Mouse (Mus musculus): ENCODE measurements around the gene Adcy4. TPM values are rescaled to one million over a fixed set of nuclear protein-coding genes. Genes with fewer than 3 reads are reported as not detected.

Gene Adcy4
- total RNA-seq, 2 experiments from 2014 or later = 6.7 to 9.0 TPM

DNA sequence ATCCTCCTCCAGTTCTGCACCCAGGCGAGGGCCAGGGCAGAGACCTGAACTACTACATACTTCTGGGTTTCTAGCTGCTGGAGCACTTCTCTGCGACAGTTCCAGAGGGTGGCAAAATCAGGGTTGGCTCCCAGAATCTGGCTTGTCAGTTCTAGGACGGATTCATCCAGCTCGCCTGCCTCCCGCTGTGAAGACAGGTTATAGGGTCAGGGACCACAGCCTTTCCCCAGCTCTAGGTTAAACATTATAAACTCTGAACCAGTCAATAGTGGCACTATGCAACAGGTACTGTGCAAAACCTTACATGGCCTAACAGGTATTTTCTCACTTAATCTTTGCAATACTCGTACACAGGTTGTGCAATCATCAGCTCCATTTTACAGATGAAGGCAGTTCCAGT is 62.8 kb downstream of the Adcy4 start:
- DNase-seq (ENCODE audit: low spot score in 2 of 2) = peak in 1 of 2 experiments; percentile 16

DNA sequence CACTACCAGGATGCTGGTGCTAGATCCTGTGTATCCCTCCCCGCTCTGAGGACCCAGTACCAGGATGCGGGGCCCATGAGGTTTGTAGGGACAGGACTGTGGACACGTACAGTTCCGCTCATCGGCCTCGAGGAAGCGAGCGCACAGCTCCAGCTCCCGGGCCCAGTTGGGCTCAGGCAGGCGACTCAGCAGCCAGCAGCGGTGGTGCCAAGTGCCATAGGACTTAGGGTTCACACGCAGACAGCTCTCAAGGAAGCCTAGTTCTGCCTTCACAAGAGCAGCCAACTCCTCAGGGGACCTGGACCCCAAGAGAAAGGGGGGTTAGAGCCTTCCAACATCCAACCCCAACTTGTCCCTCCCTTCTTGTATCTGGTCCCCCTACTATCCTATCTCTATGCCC is 63.2 kb downstream of the Adcy4 start:
- DNase-seq (ENCODE audit: low spot score in 2 of 2) = no peak

DNA sequence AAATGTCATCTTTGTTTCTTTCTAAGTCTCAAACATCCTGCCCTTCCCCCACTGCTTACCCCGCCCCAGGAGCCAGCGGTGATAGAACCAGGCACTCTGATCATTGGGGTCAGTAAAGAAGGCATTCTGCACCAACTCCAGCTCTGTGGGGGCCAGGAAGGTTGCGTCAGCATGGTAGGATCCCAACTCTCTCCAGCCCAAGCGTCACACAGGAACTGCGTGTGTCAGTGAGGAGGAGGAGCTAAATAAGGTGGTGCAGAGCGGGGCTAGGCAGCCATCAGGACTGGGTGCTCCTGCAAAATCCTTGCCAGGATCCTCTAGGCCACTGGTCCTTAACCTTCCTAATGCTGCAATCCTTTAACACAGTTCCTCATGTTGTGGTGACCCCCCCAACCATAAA is 64.2 kb downstream of the Adcy4 start:
- DNase-seq (ENCODE audit: low spot score in 2 of 2) = no peak

Other genes with a start within 250 kb of the Adcy4 start
- 10 to 100 TPM; 20.4 to 21.4 TPM for gene Pck2, start 243.8 kb downstream of the Adcy4 start, total RNA-seq (2021)
- 10 to 100 TPM; 61.3 to 66.7 TPM for gene Dcaf11, start 224.1 kb downstream of the Adcy4 start, total RNA-seq (2021)
- gene A730061H03Rik, start 223.7 kb downstream of the Adcy4 start, total RNA-seq (2021) = 1 to 10 TPM in 1 of 2 experiments, not detected in 1; 1.2 TPM
- gene Fitm1, start 208.5 kb downstream of the Adcy4 start, total RNA-seq (2021) = not detected
- gene Psme1, start 206.0 kb downstream of the Adcy4 start, total RNA-seq (2021) = 10 to 100 TPM; 87.3 to 91.8 TPM
- 10 to 100 TPM; 50.2 to 54.6 TPM for gene Emc9, start 198.8 kb downstream of the Adcy4 start, total RNA-seq (2021)
- 10 to 100 TPM; 54.0 to 62.7 TPM for gene Psme2, start 193.0 kb downstream of the Adcy4 start, total RNA-seq (2021)
- 10 to 100 TPM; 35.6 to 37.2 TPM for gene Rnf31, start 192.4 kb downstream of the Adcy4 start, total RNA-seq (2021)
- 10 to 100 TPM; 11.1 to 13.0 TPM for gene Irf9, start 180.5 kb downstream of the Adcy4 start, total RNA-seq (2021)
- 1 to 10 TPM; 1.4 to 2.3 TPM for gene Rec8, start 166.1 kb downstream of the Adcy4 start, total RNA-seq (2021)
- 100 to 1,000 TPM; 131 to 145 TPM for gene Ipo4, start 148.1 kb downstream of the Adcy4 start, total RNA-seq (2021)
- gene Gm49378, start 146.2 kb downstream of the Adcy4 start, total RNA-seq (2021) = 1 to 10 TPM; 3.0 to 6.1 TPM
- 10 to 100 TPM; 42.0 to 55.9 TPM for gene Tm9sf1, start 140.3 kb downstream of the Adcy4 start, total RNA-seq (2021)
- 1 to 10 TPM; 1.3 to 1.5 TPM for gene Tssk4, start 133.9 kb downstream of the Adcy4 start, total RNA-seq (2021)
- gene Mdp1, start 123.6 kb downstream of the Adcy4 start, total RNA-seq (2021) = 10 to 100 TPM; 47.8 to 50.0 TPM
- 10 to 100 TPM; 29.1 TPM for gene Gmpr2, start 112.2 kb downstream of the Adcy4 start, total RNA-seq (2021)
- 100 to 1,000 TPM; 320 to 339 TPM for gene Nedd8, start 112.0 kb downstream of the Adcy4 start, total RNA-seq (2021)
- 10 to 100 TPM; 18.4 to 23.9 TPM for gene Tinf2, start 102.3 kb downstream of the Adcy4 start, total RNA-seq (2021)
- under 1 TPM; 0.16 to 0.18 TPM for gene Tgm1, start 70.2 kb downstream of the Adcy4 start, total RNA-seq (2021)
- 10 to 100 TPM; 42.0 to 54.1 TPM for gene Rabggta, start 61.8 kb downstream of the Adcy4 start, total RNA-seq (2021)
- 100 to 1,000 TPM; 103 to 110 TPM for gene Dhrs1, start 38.4 kb downstream of the Adcy4 start, total RNA-seq (2021)
- 10 to 100 TPM; 16.4 to 17.1 TPM for gene Nop9, start 38.4 kb downstream of the Adcy4 start, total RNA-seq (2021)
- under 1 TPM; 0.47 to 0.89 TPM for gene Cideb, start 25.6 kb downstream of the Adcy4 start, total RNA-seq (2021)
- gene Ltb4r2, start 22.7 kb downstream of the Adcy4 start, total RNA-seq (2021) = under 1 TPM; 0.45 to 0.64 TPM
- under 1 TPM; 0.62 to 0.69 TPM for gene Ltb4r1, start 18.1 kb downstream of the Adcy4 start, total RNA-seq (2021)
- 1 to 10 TPM in 1 of 2 experiments, under 1 TPM in 1; 0.78 to 2.2 TPM for gene Ripk3, start 4.8 kb upstream of the Adcy4 start, total RNA-seq (2021)
- gene Nfatc4, start 39.0 kb upstream of the Adcy4 start, total RNA-seq (2021) = 1 to 10 TPM; 3.9 to 5.8 TPM
- 10 to 100 TPM; 17.0 to 17.3 TPM for gene Nynrin, start 69.9 kb upstream of the Adcy4 start, total RNA-seq (2021)
- 1 to 10 TPM in 1 of 2 experiments, under 1 TPM in 1; 0.62 to 1.0 TPM for gene Cbln3, start 100.3 kb upstream of the Adcy4 start, total RNA-seq (2021)
- 10 to 100 TPM; 11.8 to 13.4 TPM for gene Khnyn, start 100.9 kb upstream of the Adcy4 start, total RNA-seq (2021)
- gene Sdr39u1, start 116.2 kb upstream of the Adcy4 start, total RNA-seq (2021) = 10 to 100 TPM; 80.5 to 87.8 TPM
- under 1 TPM in 1 of 2 experiments, not detected in 1; 0.34 TPM for gene Cma1, start 160.6 kb upstream of the Adcy4 start, total RNA-seq (2021)
- gene Cma2, start 166.9 kb upstream of the Adcy4 start, total RNA-seq (2021) = not detected
- gene Mcpt1, start 233.9 kb upstream of the Adcy4 start, total RNA-seq (2021) = not detected
- gene Mcpt9, start 246.4 kb upstream of the Adcy4 start, total RNA-seq (2021) = not detected

All from layer of hippocampus, postnatal 10 days (tissue).